Mouse (Mus musculus): Measurements from ENCODE around the gene Lbp.

DNA sequence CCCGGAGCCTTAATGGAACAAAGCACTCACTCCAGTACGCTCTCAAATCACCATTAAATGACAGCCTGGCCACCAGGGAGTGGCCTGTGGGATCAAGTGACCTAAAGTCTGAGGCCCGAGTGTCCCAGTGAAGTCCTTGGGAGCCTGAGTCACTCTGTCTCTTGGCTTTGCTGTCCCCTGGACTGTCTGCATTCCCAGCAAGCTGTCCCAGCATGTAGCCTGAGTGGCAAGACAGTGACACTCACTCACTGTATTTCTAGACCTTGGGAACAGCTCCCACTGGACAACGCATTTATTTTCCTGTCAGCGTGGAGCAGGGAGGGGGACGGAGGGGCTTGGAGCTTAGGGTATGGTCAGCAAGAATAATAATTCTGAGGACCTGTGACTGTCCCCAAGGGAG lies 29.8 kb upstream of the Lbp start:
- TF ChIP-seq CTCF (IDR thresholded peaks at IDR 0.05) = no peak
- no peak for TF ChIP-seq POLR2A (IDR thresholded peaks at IDR 0.05; ENCODE audit: insufficient read depth, low read depth, low read length)
- TF ChIP-seq EP300 (IDR thresholded peaks at IDR 0.05; ENCODE audit: insufficient read depth, low read depth, low read length) = no peak
